Mouse (Mus musculus) thymus, postnatal 14 days (tissue): Measurements from ENCODE around the gene Atl1.
A peak's percentile ranks its signal among the peaks of the same experiment; 100 is the strongest.

Experiments
- DNase-seq: peaks from one replicate; pipeline ENCODE4 v3.0.0; 2021

Gene Atl1

DNA sequence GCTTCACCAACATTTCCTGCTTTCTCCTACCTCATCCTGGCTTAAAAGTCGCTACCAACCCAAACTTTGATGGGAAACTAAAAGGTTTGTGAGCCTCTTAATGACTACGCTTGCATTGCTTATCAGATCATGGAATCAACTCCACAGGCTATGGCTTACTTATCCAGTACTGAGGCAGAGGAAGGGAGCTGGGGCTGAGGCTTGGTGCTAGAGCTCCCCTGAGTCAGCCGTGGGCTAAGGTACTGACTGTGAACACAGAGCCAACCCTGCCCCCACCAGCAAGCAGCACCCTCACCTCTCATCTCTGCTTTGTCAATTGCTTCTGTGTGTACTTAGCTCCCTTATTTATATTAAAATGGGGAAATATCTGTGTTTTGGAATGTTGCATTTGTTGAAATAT lies 55.1 kb downstream of the Atl1 start:
- DNase-seq = no peak

DNA sequence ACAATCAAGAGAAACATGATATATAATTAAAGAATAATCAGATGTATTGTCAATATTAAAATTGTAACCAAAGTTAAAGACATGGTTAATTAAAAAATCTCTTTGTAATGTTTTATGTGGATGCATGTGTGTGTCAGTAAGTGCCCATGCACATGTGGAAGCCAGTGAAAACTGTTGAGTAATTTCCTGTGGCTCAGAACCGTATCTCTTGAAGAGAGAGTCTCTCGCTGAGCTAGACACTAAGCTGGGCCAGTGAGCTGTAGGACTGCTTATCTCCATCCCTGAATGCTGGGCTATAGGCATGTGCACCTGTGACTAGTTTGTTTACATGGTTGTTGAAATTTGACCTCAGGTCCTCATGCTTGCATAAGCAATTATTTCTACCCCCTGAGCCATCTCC lies 65.0 kb downstream of the Atl1 start:
- no peak for DNase-seq

- peak; percentile 81 for DNase-seq
Measured at GRCm38 (mm10) chr12:69962468-69962867, 70.1 kb downstream of the Atl1 start.

DNA sequence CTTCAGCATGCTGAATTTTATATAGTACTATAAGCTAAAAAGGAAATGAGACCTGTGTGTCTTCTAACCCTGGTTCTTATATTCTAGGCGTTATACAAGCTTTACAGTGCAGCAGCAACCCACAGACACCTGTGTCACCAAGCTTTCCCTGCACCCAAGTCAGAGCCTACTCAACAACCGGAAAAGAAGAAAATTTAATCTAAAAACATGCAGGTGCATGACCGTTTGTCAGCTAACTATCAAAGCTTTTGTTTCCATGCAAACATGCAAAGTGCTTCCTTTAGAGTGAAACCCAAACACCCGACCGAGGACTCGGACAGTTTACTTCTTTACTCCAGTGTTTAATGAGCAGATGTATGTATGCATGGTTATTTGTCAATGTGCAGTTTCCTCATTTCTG lies 70.7 kb downstream of the Atl1 start:
- peak; percentile 34 for DNase-seq

DNA sequence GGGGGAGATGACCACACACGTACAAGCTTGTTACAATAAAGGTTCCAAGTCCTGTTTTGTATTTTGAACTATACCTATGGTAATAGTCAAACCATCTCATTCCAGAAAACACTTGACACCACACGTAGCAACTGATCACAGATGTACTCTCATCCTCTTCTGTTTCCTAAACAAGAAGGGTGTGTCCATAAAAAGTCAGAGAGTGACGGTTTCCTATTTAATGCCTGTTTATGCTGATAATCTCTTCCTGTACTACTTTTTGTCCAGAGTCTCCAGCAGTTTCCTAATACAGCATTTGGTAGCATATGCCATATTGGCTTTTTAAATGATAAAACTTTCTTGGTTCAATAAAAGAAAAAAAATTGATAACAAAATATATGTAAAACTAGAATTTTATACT lies 73.2 kb downstream of the Atl1 start:
- DNase-seq = no peak

DNA sequence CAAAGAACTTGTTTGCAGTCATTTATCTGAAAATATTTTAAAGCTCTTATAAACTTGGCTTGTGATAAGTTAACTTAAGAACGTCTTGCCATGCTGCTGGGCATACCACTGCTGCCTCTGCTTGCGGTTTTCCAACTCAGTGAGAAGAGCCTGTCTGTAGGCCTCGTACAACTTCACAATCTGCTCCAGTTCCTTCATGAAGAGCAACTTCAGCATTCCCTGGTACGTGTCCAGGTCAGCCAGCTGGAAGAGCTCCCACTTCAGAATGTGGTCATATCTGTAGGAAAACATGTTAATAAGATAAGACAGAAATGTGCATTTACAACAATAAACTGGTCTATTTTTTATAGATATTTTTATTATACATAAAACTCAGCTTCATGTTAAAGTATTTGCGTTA lies 73.7 kb downstream of the Atl1 start:
- DNase-seq = no peak

DNA sequence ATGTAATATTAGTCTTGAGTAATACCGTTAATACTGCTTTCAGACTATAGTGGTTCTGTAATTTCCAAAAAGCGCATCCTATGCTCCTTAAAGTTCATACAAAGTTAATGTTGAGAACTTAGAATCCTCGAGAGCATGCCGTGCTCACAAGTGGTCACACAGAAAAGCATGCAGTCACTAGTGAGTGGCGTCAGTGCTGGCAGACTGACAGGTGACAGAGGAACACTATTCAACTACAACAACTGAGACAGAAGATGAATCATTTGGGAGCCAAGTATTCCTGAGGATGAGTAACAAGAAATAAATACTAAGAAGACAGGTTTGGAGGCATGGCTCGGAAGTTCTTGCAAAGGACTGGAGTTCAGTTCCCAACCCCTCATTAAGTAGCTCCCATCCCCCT lies 74.7 kb downstream of the Atl1 start:
- no peak for DNase-seq

DNA sequence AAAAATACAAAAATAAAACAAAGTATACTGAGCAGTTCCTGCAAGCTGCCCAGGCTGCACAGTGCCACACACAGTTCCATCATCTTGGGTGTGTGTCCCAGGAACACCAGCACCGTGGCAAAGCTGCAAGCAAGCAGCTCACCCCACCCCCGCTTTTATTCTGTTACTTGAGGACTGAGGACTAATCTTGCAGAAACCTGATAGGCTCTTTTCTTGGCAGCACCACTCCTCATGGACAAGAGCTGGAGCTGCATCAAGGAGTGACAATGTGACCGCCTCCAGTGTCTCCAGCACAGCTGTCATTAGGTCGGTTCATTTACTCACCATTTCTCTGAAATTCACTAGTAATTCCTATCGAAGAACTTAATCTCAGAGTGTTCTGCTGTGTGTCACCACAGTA lies 75.7 kb downstream of the Atl1 start:
- DNase-seq = no peak

DNA sequence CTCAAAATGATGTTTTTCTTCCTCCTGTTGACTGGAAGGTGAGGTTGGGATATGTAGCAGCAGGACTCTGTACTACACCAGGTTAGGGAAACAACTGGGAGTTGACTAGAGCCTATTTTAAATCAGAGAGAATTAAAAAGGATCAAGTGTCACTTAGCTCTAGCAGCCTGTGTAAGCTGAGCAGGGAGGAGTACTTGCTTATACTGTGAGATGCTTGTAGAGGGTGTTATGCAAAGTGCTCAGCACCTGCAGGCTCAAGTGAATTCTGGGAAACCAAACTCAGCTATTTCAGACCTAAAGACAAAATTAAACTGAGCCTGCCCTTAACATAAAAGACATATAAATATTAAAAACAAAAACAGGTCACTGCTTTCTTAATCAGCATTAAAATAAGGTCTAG lies 81.3 kb downstream of the Atl1 start:
- DNase-seq = no peak

- no peak for DNase-seq
Measured at GRCm38 (mm10) chr12:69976688-69977087, 84.3 kb downstream of the Atl1 start.

- no peak for DNase-seq
Measured at GRCm38 (mm10) chr12:69977376-69977998, 85.1 kb downstream of the Atl1 start.

GRCm38 (mm10) chr12:69982874-69983273 lies 90.5 kb downstream of the Atl1 start:
- DNase-seq = peak; percentile 59

- DNase-seq = no peak
Measured at GRCm38 (mm10) chr12:69985546-69985945, 93.1 kb downstream of the Atl1 start.

DNA sequence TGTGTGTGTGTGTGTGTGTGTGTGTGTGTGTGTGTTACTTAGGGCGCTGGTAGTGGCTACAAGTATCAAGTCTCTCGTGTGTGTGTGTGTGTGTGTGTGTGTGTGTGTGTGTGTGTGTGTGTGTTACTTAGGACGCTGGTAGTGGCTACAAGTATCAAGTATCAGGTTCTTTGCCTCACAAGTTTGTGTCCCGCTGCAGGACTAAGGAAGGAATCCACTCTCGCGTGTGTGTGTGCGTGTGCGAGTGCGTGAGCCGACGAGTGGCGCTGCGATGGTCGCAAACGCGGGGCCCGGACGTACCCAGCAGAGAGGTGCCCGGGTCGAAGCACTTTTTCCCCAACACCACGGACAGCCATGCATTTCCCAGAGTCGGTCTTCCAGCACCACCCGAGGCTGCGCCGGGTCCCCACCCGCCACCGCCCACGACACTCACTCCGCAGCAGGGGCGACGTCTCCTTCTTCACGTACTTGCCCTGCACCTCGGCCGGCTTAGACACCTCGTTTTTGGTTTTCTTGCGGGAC lies 93.9 kb downstream of the Atl1 start:
- peak; percentile 47 for DNase-seq

- peak; percentile 69 for DNase-seq
Measured at GRCm38 (mm10) chr12:69986786-69987497, 94.5 kb downstream of the Atl1 start, which contains the start of gene Sav1. TSS of gene Sav1 (minus strand) at chr12:69987002.

GRCm38 (mm10) chr12:69995382-69995781 lies 103.0 kb downstream of the Atl1 start:
- DNase-seq = no peak

DNA sequence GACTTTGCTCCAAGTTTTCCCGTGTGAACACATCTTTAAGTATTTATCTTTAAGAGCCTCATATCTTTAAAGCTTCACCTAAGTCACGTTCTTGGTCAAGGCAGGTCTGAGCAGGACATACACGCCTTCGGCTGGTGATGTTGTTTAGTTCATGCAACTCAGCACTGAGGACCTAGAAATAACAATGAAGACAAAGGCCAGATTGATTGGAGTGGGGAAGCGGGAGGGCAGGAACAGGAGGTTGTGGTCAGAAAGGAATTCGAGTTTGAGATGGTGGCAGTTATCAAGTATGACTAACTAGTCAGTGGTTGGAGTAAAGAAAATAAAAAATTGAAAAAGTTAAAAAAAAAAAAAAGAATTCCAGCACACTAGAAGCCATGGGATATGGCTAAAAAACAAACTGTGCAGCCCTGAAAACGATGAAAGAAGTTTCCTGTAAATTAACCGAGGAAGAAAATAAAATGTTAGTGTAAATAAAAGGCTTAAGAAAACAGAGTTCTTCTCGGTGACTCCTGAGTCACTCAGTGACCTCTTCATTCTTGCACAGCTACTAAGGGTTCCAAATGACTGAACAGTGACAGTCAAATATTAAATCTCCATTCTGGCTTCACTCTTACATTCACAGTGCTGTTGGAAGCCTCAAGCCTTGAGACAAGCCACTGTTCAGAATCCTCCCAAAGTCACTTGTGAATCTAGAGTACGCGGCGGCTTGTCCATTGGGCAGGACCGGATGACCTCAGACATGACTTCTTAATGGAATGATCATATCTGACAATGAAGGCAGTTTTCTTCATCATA lies 106.0 kb downstream of the Atl1 start:
- no peak for DNase-seq

DNA sequence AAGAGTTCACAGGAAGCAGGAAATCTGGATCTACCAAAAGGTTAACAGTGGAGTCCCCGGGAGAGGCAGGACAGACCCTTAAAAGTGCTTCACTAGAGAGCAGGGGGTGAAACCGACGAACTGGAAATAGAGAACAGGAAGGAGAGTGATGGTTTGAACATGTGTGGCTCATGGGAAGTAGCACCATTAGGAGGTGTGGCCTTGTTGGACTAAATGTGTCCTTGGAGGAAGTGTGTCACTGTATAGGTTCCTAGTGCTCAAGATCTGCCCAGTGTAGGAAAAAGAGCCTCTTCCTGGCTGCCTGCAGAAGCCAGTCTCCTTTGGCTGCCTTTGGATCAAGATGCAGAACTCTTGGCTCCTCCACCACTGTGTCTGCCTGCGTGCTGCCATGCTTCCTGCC lies 112.7 kb downstream of the Atl1 start:
- no peak for DNase-seq

DNA sequence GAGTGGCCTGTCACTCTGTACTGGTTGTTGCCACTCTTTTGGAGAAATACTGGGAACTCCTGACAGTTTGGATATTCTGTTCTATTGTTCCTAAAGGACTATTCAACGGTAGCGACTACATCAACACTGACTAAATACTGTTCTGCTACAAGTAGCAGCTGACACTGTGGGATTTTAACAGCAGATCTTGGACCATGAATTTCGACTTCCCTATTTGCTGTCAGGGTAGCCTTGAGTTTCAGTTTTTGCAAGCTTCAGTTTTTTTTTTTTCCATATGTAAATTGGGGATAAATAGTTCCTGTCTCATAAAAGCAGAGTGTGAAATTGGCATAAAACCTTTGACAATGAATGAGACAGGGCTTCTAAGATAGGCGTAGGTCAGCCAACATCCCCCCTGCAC lies 117.9 kb downstream of the Atl1 start:
- DNase-seq = no peak

DNA sequence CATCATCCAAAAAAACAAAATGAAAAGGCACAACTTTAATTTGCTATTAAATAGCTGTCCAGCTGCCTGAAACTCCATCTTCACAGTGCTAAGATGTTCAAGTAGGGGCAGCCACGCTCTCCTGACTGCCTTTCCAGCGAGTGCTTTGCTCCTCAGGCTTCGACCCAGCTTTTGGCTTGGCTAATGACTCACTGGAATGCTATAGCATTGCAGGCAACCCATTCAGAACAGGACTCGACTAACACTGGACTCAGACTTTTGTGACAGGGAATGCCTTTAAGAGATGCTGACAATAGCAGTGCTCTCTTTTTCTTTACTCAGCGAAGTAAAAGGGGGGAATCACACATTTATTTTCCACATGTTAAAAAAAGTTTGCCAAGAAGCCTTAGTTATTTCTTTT lies 119.3 kb downstream of the Atl1 start:
- no peak for DNase-seq

DNA sequence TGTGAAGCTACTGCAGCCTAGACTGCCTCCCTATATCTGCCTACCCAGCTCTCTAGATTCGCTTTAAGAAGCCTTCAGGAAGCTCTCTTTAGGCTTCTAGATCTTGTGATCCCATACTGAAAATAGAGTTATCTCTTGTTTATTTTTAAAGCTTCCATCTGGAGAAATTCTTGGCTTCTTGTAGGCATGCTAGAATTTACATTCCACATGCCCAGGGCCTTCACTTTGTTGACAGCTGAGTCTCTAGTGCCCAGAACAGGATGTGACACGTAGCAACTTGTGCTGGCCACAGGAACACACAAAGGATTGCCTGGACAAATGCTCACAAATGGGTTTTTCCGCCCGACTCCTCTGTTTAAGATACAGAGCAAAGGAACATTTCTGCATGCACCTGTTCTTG lies 123.5 kb downstream of the Atl1 start:
- DNase-seq = no peak
